Mouse (Mus musculus) lung, adult 2 months (tissue): Measurements from ENCODE around the gene Trpm6.

Experiments used
- CTCF ChIP-seq: fragments of 200-500 bp; IDR thresholded peaks from 2 replicates; pipeline ENCODE4 v1.5.1; 2011; ENCODE audit warnings: mild to moderate bottlenecking, low read length, control low read depth; ENCODE audit not compliant: insufficient read depth
- POLR2A ChIP-seq: fragments of 200-500 bp; IDR thresholded peaks from 2 replicates; pipeline ENCODE4 v1.6.1; 2011; ENCODE audit warnings: low read depth, mild to moderate bottlenecking, control low read depth, low read length, borderline replicate concordance; ENCODE audit errors: extremely low read depth

- no peak for TF ChIP-seq CTCF
- no peak for TF ChIP-seq POLR2A
Measured at GRCm38 (mm10) chr19:18771048-18771447, 21.3 kb downstream of the Trpm6 start.
